Mouse (Mus musculus) neural tube, embryonic 12.5 days (tissue): ENCODE data around the gene Rffl. TPM values are rescaled to one million over a fixed set of nuclear protein-coding genes. Genes with fewer than 3 reads are reported as not detected.

ENCODE experiments used
- ATAC-seq: fragments of 200-750 bp; cut with Nextera tagmentation; 2 replicates; pipeline ENCODE4 v1.8.0; 2017; ENCODE audit warnings: low read depth, mild to moderate bottlenecking, moderate TSS enrichment, moderate library complexity; ENCODE audit not compliant: low FRiP score
- H3K27ac ChIP-seq: fragments of 300-500 bp; sonication (generic); 2 replicates; pipeline ENCODE4 v1.5.1; 2016
- H3K27me3 ChIP-seq: fragments of 300-500 bp; sonication (generic); replicated peaks from 2 replicates; pipeline ENCODE4 v1.6.1; 2016; ENCODE audit warnings: mild to moderate bottlenecking
- H3K36me3 ChIP-seq: fragments of 300-500 bp; sonication (generic); 2 replicates; pipeline ENCODE4 v1.6.1; 2016; ENCODE audit warnings: mild to moderate bottlenecking
- H3K4me1 ChIP-seq: fragments of 300-500 bp; sonication (generic); 2 replicates; pipeline ENCODE4 v1.6.1; 2016
- H3K4me2 ChIP-seq: fragments of 300-500 bp; sonication (generic); replicated peaks from 2 replicates; pipeline ENCODE4 v1.6.1; 2016; ENCODE audit warnings: mild to moderate bottlenecking
- H3K4me3 ChIP-seq: fragments of 300-500 bp; sonication (generic); 2 replicates; pipeline ENCODE4 v1.5.1; 2016
- H3K9ac ChIP-seq: fragments of 300-500 bp; sonication (generic); 2 replicates; pipeline ENCODE4 v1.6.1; 2016; ENCODE audit warnings: mild to moderate bottlenecking
- H3K9me3 ChIP-seq: fragments of 300-500 bp; sonication (generic); 2 replicates; pipeline ENCODE4 v1.6.1; 2016; ENCODE audit warnings: mild to moderate bottlenecking
- WGBS: fragments of 180-500 bp; shearing (Covaris S2); methylation state at CpG from one replicate; pipeline ENCODE4 v1.1.7; 2016; 5-methylcytosine and 5-hydroxymethylcytosine counted together
- polyA plus RNA-seq: library from polyadenylated mRNA; unstranded; fragments of >200 nt; fragmentation: Nextera tagmentation; extraction: Ambion mirVana; gene quantifications from 2 replicates; pipeline ENCODE4 v1.2.1, GENCODE M21; 2016

Rffl gene
- polyA plus RNA-seq, 1 experiment from 2014 or later, result 10.7 TPM

- Histone ChIP-seq H3K9ac (peak overlapping the region; percentile 94), H3K36me3 (peaks cover 39% of the 10 kb centered on the region), H3K27me3 (no peaks in the 10 kb centered on the region), H3K4me3 (peak overlapping the region; percentile 86), H3K4me2 (peak overlapping the region; percentile 61), H3K27ac (no peak overlapping the region), H3K4me1 (peaks cover 14% of the 10 kb centered on the region), H3K9me3 (no peaks in the 10 kb centered on the region)
- 52% methylated on average over 6 of the region's 6 CpGs for WGBS
- ATAC-seq, result no peak
These were observed 88.8 kb downstream of the Rffl start for GRCm38 (mm10) chr11:82782197-82782596.

- WGBS, result under 1% methylated on average over 81 of the region's 90 CpGs
- ATAC-seq, result peak; percentile 97
These were observed 89.8 kb downstream of the Rffl start, which contains the start of gene Lig3 for GRCm38 (mm10) chr11:82780983-82781903. Lig3 (plus strand) TSS chr11:82781108.

GRCm38 (mm10) chr11:82780134-82780533 is 90.9 kb downstream of the Rffl start:
- 59% methylated on average over 5 of the region's 5 CpGs for WGBS
- no peak overlapping the region for H3K27ac ChIP-seq

More at GRCm38 (mm10) chr11:82780983-82781903, 89.8 kb downstream of the Rffl start, which contains the start of gene Lig3:
- peak within 1 kb of the TSS; percentile 88 for H3K27ac ChIP-seq
- peak within 1 kb of the TSS; percentile 94 for H3K9ac ChIP-seq
- peaks cover 14% of the 10 kb centered on the region for H3K4me1 ChIP-seq
- peak within 1 kb of the TSS; percentile 61 for H3K4me2 ChIP-seq
- no peaks in the 10 kb centered on the region for H3K9me3 ChIP-seq
- H3K4me3 ChIP-seq, result peak within 1 kb of the TSS; percentile 86
- no peaks in the 10 kb centered on the region for H3K27me3 ChIP-seq
- peaks cover 29% of the 10 kb centered on the region for H3K36me3 ChIP-seq

GRCm38 (mm10) chr11:82764438-82764924 is 106.5 kb downstream of the Rffl start:
- Histone ChIP-seq H3K27me3 (no peaks in the 10 kb centered on the region), H3K4me2 (peak overlapping the region; percentile 95), H3K36me3 (no peaks in the 10 kb centered on the region), H3K4me3 (peak overlapping the region; percentile 88), H3K9me3 (no peaks in the 10 kb centered on the region), H3K27ac (no peak overlapping the region), H3K4me1 (peaks cover 20% of the 10 kb centered on the region), H3K9ac (peak overlapping the region; percentile 75)
- peak; percentile 67 for ATAC-seq
- under 1% methylated on average over 28 of the region's 28 CpGs for WGBS

More at GRCm38 (mm10) chr11:82780134-82780533, 90.9 kb downstream of the Rffl start:
- no peaks in the 10 kb centered on the region for H3K9me3 ChIP-seq
- peaks cover 14% of the 10 kb centered on the region for H3K4me1 ChIP-seq
- H3K9ac ChIP-seq, result peak overlapping the region; percentile 94
- H3K4me3 ChIP-seq, result peak overlapping the region; percentile 86
- H3K36me3 ChIP-seq, result peaks cover 18% of the 10 kb centered on the region
- no peak for ATAC-seq
- H3K27me3 ChIP-seq, result no peaks in the 10 kb centered on the region
- H3K4me2 ChIP-seq, result peak overlapping the region; percentile 61

GRCm38 (mm10) chr11:82763742-82764437 is 107.1 kb downstream of the Rffl start, which contains the start of the genes Cct6b and Zfp830:
Cct6b (minus strand) TSS chr11:82764321.
Zfp830 (plus strand) TSS chr11:82764345.
- under 1% methylated on average over 44 of the region's 44 CpGs for WGBS
- ATAC-seq, result peak; percentile 100

GRCm38 (mm10) chr11:82763261-82763660 is 107.7 kb downstream of the Rffl start:
- no peak for ATAC-seq
- WGBS, result 13% methylated on average over 4 of the region's 4 CpGs

More at GRCm38 (mm10) chr11:82763742-82764437, 107.1 kb downstream of the Rffl start, which contains the start of the genes Cct6b and Zfp830:
- Histone ChIP-seq H3K36me3 (no peaks in the 10 kb centered on the region), H3K4me1 (peaks cover 20% of the 10 kb centered on the region), H3K9ac (peak within 1 kb of the TSS; percentile 75), H3K27ac (peak within 1 kb of the TSS; percentile 59), H3K9me3 (no peaks in the 10 kb centered on the region), H3K4me3 (peak within 1 kb of the TSS; percentile 88), H3K27me3 (no peaks in the 10 kb centered on the region), H3K4me2 (peak within 1 kb of the TSS; percentile 95)

GRCm38 (mm10) chr11:82762286-82762829 is 108.7 kb downstream of the Rffl start:
- H3K4me2 ChIP-seq, result no peak overlapping the region
- WGBS, result 82% methylated on average over 6 of the region's 6 CpGs
- H3K4me1 ChIP-seq, result peaks cover 20% of the 10 kb centered on the region
- no peak overlapping the region for H3K27ac ChIP-seq
- no peaks in the 10 kb centered on the region for H3K27me3 ChIP-seq
- ATAC-seq, result no peak
- H3K4me3 ChIP-seq, result no peak overlapping the region
- H3K9me3 ChIP-seq, result no peaks in the 10 kb centered on the region
- no peak overlapping the region for H3K9ac ChIP-seq
- no peaks in the 10 kb centered on the region for H3K36me3 ChIP-seq

More at GRCm38 (mm10) chr11:82763261-82763660, 107.7 kb downstream of the Rffl start:
- peaks cover 20% of the 10 kb centered on the region for H3K4me1 ChIP-seq
- no peaks in the 10 kb centered on the region for H3K36me3 ChIP-seq
- peak overlapping the region; percentile 59; the same call in 1 of the 2 replicates for H3K27ac ChIP-seq
- H3K9me3 ChIP-seq, result no peaks in the 10 kb centered on the region
- no peaks in the 10 kb centered on the region for H3K27me3 ChIP-seq
- peak overlapping the region; percentile 95 for H3K4me2 ChIP-seq
- peak overlapping the region; percentile 75 for H3K9ac ChIP-seq
- H3K4me3 ChIP-seq, result peak overlapping the region; percentile 88

GRCm38 (mm10) chr11:82755919-82756318 is 115.1 kb downstream of the Rffl start:
- H3K9me3 ChIP-seq, result no peaks in the 10 kb centered on the region
- no peaks in the 10 kb centered on the region for H3K27me3 ChIP-seq
- no peak overlapping the region for H3K4me3 ChIP-seq
- no peak overlapping the region for H3K9ac ChIP-seq
- ATAC-seq, result no peak
- H3K36me3 ChIP-seq, result no peaks in the 10 kb centered on the region
- H3K27ac ChIP-seq, result no peak overlapping the region
- H3K4me1 ChIP-seq, result no peaks in the 10 kb centered on the region
- 100% methylated on average over 1 of the region's 1 CpGs for WGBS
- H3K4me2 ChIP-seq, result no peak overlapping the region

Other genes with a start within 250 kb of the Rffl start
- 0.26 and 0.34 TPM in 2 replicates for gene Cct6b, start 106.9 kb downstream of the Rffl start, polyA plus RNA-seq
- gene Zfp830, start 106.9 kb downstream of the Rffl start, polyA plus RNA-seq, result 34.4 and 41.1 TPM in 2 replicates
- 40.7 and 42.6 TPM in 2 replicates for gene Lig3, start 90.1 kb downstream of the Rffl start, polyA plus RNA-seq
- 12.6 and 13.5 TPM in 2 replicates for gene Rad51d, start 19.4 kb upstream of the Rffl start, polyA plus RNA-seq
- gene Fndc8, start 20.9 kb upstream of the Rffl start, polyA plus RNA-seq, result 0.39 and 0.54 TPM in 2 replicates
- 29.6 and 31.5 TPM in 2 replicates for gene Nle1, start 37.2 kb upstream of the Rffl start, polyA plus RNA-seq
- gene Unc45b, start 39.3 kb upstream of the Rffl start, polyA plus RNA-seq, result 5.4 TPM in 2 replicates
- gene Slfn5, start 80.1 kb upstream of the Rffl start, polyA plus RNA-seq, result 0.59 and 1.6 TPM in 2 replicates
- 7.4 and 8.2 TPM in 2 replicates for gene Slfn9, start 120.6 kb upstream of the Rffl start, polyA plus RNA-seq
- gene Slfn8, start 149.6 kb upstream of the Rffl start, polyA plus RNA-seq, result 0.27 TPM in 1 of 2 replicates, not detected in the other
- 1.1 and 1.6 TPM in 2 replicates for gene Slfn2, start 193.9 kb upstream of the Rffl start, polyA plus RNA-seq
- gene Slfn1, start 245.6 kb upstream of the Rffl start, polyA plus RNA-seq, result not detected in 2 replicates